Mouse (Mus musculus): ENCODE results near the gene Prkch. TPM values are rescaled to one million over a fixed set of nuclear protein-coding genes. Genes with fewer than 3 reads are reported as not detected.

The Prkch gene
- polyA plus RNA-seq, 1 experiment: 12.5 TPM

- 82% methylated on average over 6 of the region's 6 CpGs for WGBS
- no peak overlapping the region for H3K4me3 ChIP-seq (ENCODE audit: extremely low read depth, insufficient read depth, insufficient read length)
- H3K36me3 ChIP-seq (ENCODE audit: control insufficient read depth, insufficient read depth, low read length): no peaks in the 10 kb centered on the region
- peaks cover 14% of the 10 kb centered on the region; the same call in 1 of the 2 replicates for H3K4me1 ChIP-seq (ENCODE audit: control insufficient read depth, insufficient read depth, insufficient read length)
- H3K27me3 ChIP-seq (ENCODE audit: control insufficient read depth, insufficient read depth, low read length): no peaks in the 10 kb centered on the region
- no peak for DNase-seq (ENCODE audit: low read depth in 1 of 2, low spot score in 2 of 2)
- H3K27ac ChIP-seq (ENCODE audit: insufficient read depth, low read length): no peak overlapping the region
- no peak for TF ChIP-seq CTCF (IDR thresholded peaks at IDR 0.05; ENCODE audit: extremely low read depth, insufficient read depth, insufficient read length, insufficient replicate concordance)
- no peak for TF ChIP-seq POLR2A (IDR thresholded peaks at IDR 0.05; ENCODE audit: low read depth, low read length)
Observed at GRCm38 (mm10) chr12:73670739-73671138, 86.1 kb downstream of the Prkch start.

- no peak for DNase-seq (ENCODE audit: low read depth in 1 of 2, low spot score in 2 of 2)
- Histone ChIP-seq H3K4me1 (ENCODE audit: control insufficient read depth, insufficient read depth, insufficient read length) (peaks cover 14% of the 10 kb centered on the region; the same call in 1 of the 2 replicates), H3K27me3 (ENCODE audit: control insufficient read depth, insufficient read depth, low read length) (no peaks in the 10 kb centered on the region), H3K4me3 (ENCODE audit: extremely low read depth, insufficient read depth, insufficient read length) (no peak overlapping the region), H3K27ac (ENCODE audit: insufficient read depth, low read length) (no peak overlapping the region), H3K36me3 (ENCODE audit: control insufficient read depth, insufficient read depth, low read length) (no peaks in the 10 kb centered on the region)
- WGBS: 14% methylated on average over 3 of the region's 3 CpGs
- TF ChIP-seq CTCF (IDR thresholded peaks at IDR 0.05; ENCODE audit: extremely low read depth, insufficient read depth, insufficient read length, insufficient replicate concordance): no peak
- TF ChIP-seq POLR2A (IDR thresholded peaks at IDR 0.05; ENCODE audit: low read depth, low read length): no peak
Observed at GRCm38 (mm10) chr12:73671540-73671939, 86.9 kb downstream of the Prkch start.

GRCm38 (mm10) chr12:73672007-73672406 lies 87.4 kb downstream of the Prkch start:
- Histone ChIP-seq H3K36me3 (ENCODE audit: control insufficient read depth, insufficient read depth, low read length) (no peaks in the 10 kb centered on the region), H3K4me3 (ENCODE audit: extremely low read depth, insufficient read depth, insufficient read length) (no peak overlapping the region), H3K4me1 (ENCODE audit: control insufficient read depth, insufficient read depth, insufficient read length) (peaks cover 13% of the 10 kb centered on the region; the same call in 1 of the 2 replicates), H3K27ac (ENCODE audit: insufficient read depth, low read length) (no peak overlapping the region), H3K27me3 (ENCODE audit: control insufficient read depth, insufficient read depth, low read length) (no peaks in the 10 kb centered on the region)
- WGBS: 32% methylated on average over 4 of the region's 4 CpGs
- no peak for DNase-seq (ENCODE audit: low read depth in 1 of 2, low spot score in 2 of 2)
- TF ChIP-seq CTCF (IDR thresholded peaks at IDR 0.05; ENCODE audit: extremely low read depth, insufficient read depth, insufficient read length, insufficient replicate concordance) (no peak), POLR2A (IDR thresholded peaks at IDR 0.05; ENCODE audit: low read depth, low read length) (no peak)

DNA sequence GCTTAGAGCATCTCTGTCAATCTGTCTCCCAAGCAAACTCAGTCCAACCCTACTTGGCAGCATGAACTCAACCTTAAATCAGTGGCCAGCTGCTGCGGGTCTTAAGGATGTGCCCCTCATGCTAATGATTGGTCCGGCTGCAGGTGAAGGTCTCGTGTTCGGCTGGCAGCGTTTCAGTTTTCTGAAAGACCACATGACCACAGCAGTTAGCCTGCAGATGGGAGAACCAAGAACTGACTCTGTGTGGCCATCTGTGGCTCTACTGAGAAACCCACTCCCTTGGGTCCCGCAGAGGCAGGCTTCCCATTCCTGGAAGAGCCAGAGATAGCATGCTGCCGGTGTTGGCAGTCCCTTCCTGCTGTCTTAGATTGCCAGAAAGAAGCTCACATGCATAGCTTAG lies 89.2 kb downstream of the Prkch start:
- Histone ChIP-seq H3K27ac (ENCODE audit: insufficient read depth, low read length) (no peak overlapping the region), H3K4me1 (ENCODE audit: control insufficient read depth, insufficient read depth, insufficient read length) (peaks cover 12% of the 10 kb centered on the region; the same call in 1 of the 2 replicates), H3K27me3 (ENCODE audit: control insufficient read depth, insufficient read depth, low read length) (no peaks in the 10 kb centered on the region), H3K4me3 (ENCODE audit: extremely low read depth, insufficient read depth, insufficient read length) (no peak overlapping the region), H3K36me3 (ENCODE audit: control insufficient read depth, insufficient read depth, low read length) (no peaks in the 10 kb centered on the region)
- TF ChIP-seq CTCF (IDR thresholded peaks at IDR 0.05; ENCODE audit: extremely low read depth, insufficient read depth, insufficient read length, insufficient replicate concordance) (no peak), POLR2A (IDR thresholded peaks at IDR 0.05; ENCODE audit: low read depth, low read length) (no peak)
- 42% methylated on average over 7 of the region's 7 CpGs for WGBS
- DNase-seq (ENCODE audit: low read depth in 1 of 2, low spot score in 2 of 2): no peak

- Histone ChIP-seq H3K36me3 (ENCODE audit: control insufficient read depth, insufficient read depth, low read length) (no peaks in the 10 kb centered on the region), H3K4me1 (ENCODE audit: control insufficient read depth, insufficient read depth, insufficient read length) (peaks cover 12% of the 10 kb centered on the region; the same call in 1 of the 2 replicates), H3K4me3 (ENCODE audit: extremely low read depth, insufficient read depth, insufficient read length) (no peak overlapping the region), H3K27ac (ENCODE audit: insufficient read depth, low read length) (no peak overlapping the region), H3K27me3 (ENCODE audit: control insufficient read depth, insufficient read depth, low read length) (no peaks in the 10 kb centered on the region)
- no peak for DNase-seq (ENCODE audit: low read depth in 1 of 2, low spot score in 2 of 2)
- 72% methylated on average over 4 of the region's 4 CpGs for WGBS
- no peak for TF ChIP-seq POLR2A (IDR thresholded peaks at IDR 0.05; ENCODE audit: low read depth, low read length)
- TF ChIP-seq CTCF (IDR thresholded peaks at IDR 0.05; ENCODE audit: extremely low read depth, insufficient read depth, insufficient read length, insufficient replicate concordance): no peak
Observed at GRCm38 (mm10) chr12:73675212-73675611, 90.6 kb downstream of the Prkch start.

DNA sequence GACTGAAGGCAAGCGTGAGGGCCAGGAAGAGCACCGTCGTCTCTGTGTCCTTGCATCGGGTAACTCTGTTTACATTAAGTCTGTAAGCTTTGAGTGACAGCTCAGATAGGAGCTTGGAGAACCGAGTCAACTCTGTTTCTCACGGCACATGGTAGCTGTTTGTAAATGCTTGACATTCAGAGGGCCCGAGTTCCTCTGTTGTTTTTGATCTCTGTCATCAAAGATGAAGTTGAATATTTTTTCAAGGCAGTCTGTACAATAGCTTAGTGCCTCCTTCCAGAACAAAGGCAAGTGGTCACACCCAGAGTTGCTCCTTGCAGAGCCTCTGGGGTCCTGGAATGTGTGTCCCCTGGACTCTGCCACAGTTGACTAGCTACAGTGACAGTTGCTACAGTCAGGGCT lies 94.8 kb downstream of the Prkch start:
- Histone ChIP-seq H3K4me3 (ENCODE audit: extremely low read depth, insufficient read depth, insufficient read length) (no peak overlapping the region), H3K36me3 (ENCODE audit: control insufficient read depth, insufficient read depth, low read length) (no peaks in the 10 kb centered on the region), H3K27me3 (ENCODE audit: control insufficient read depth, insufficient read depth, low read length) (no peaks in the 10 kb centered on the region), H3K27ac (ENCODE audit: insufficient read depth, low read length) (peak overlapping the region; percentile 37; the same call in 1 of the 2 replicates), H3K4me1 (ENCODE audit: control insufficient read depth, insufficient read depth, insufficient read length) (peaks cover 6% of the 10 kb centered on the region; the same call in 1 of the 2 replicates)
- TF ChIP-seq POLR2A (IDR thresholded peaks at IDR 0.05; ENCODE audit: low read depth, low read length): no peak
- no peak for TF ChIP-seq CTCF (IDR thresholded peaks at IDR 0.05; ENCODE audit: extremely low read depth, insufficient read depth, insufficient read length, insufficient replicate concordance)
- DNase-seq (ENCODE audit: low read depth in 1 of 2, low spot score in 2 of 2): no peak
- WGBS: 66% methylated on average over 7 of the region's 7 CpGs

DNA sequence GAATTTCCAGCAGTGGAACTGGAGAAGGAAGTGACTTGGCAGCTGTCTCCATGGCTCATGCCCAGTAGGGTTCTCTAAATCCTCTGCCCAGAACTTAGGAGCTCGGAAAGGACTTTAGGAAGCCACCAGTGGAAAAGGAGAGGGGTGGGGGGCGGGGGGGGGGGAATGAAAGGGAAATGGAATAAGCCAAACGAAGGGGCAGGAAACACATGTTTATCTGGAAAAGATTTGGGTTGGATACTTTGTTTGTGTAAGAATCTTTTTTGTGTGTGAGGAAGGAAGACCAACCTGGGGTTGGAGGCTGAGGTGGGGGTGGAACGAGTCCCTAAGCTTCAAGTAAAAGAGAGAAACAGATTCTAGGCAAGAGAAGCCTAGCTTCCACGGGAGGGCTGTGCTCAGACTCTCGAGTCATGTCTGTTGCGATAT lies 98.3 kb downstream of the Prkch start:
- Histone ChIP-seq H3K27me3 (ENCODE audit: control insufficient read depth, insufficient read depth, low read length) (no peaks in the 10 kb centered on the region), H3K4me3 (ENCODE audit: extremely low read depth, insufficient read depth, insufficient read length) (no peak overlapping the region), H3K36me3 (ENCODE audit: control insufficient read depth, insufficient read depth, low read length) (no peaks in the 10 kb centered on the region), H3K4me1 (ENCODE audit: control insufficient read depth, insufficient read depth, insufficient read length) (peaks cover 6% of the 10 kb centered on the region; the same call in 1 of the 2 replicates), H3K27ac (ENCODE audit: insufficient read depth, low read length) (no peak overlapping the region)
- WGBS: 68% methylated on average over 7 of the region's 7 CpGs
- no peak for TF ChIP-seq CTCF (IDR thresholded peaks at IDR 0.05; ENCODE audit: extremely low read depth, insufficient read depth, insufficient read length, insufficient replicate concordance)
- TF ChIP-seq POLR2A (IDR thresholded peaks at IDR 0.05; ENCODE audit: low read depth, low read length): no peak
- DNase-seq (ENCODE audit: low read depth in 1 of 2, low spot score in 2 of 2): no peak

All from spleen, adult 2 months (tissue).